Mouse (Mus musculus) c-Kit-positive CD71-positive TER-119-negative erythroid progenitor cells, embryonic 14.5 days (primary cell): Measurements from ENCODE around the gene Gon7.

ENCODE experiments used
- DNase-seq: peaks from one replicate; pipeline ENCODE4 v3.0.0-alpha.2; 2013; ENCODE audit warnings: low read depth

Gene Gon7

DNA sequence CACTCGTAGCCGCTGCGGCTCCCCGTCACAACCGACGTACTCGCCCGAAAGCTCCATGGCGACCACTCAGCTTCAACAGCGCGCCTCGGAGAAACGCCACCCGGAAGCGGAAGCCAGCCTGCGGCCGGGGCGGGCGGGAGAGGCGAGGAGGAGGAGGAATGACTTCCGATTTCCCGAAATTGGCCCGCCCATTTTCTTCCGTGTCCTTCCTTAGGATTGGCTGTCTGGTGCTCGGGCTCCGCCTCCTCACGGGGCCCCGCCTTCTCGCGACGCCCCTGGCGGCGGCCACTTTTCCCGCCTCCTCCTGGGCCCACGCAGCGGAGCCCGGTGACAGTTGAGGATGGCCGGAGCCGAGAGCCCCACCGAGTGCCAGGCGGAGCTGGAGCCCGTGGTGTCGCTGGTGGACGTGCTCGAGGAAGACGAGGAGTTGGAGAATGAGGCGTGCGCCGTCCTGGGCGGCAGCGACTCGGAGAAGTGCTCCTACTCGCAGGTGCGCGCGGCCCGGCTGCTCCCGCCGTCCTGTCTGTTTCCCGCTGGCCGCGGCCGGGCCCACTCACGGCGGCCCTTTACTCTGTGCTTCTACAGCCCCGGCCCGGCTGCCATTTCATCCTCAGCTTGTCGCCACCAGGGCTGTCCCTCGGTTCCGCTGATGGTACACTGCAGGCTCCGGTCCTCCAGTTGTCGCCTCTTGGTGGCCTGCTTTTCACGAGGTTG lies at the start of gene Gon7, which contains the start of the genes Gm28051 and Ubr7:
Gene Gon7 (minus strand): TSS at position 115 of the 714 bp plus-strand sequence.
Gene Gm28051 (minus strand): TSS at position 77 of the 714 bp plus-strand sequence.
Gene Ubr7 (plus strand): TSS at position 279 of the 714 bp plus-strand sequence.
- peak; percentile 97 for DNase-seq

DNA sequence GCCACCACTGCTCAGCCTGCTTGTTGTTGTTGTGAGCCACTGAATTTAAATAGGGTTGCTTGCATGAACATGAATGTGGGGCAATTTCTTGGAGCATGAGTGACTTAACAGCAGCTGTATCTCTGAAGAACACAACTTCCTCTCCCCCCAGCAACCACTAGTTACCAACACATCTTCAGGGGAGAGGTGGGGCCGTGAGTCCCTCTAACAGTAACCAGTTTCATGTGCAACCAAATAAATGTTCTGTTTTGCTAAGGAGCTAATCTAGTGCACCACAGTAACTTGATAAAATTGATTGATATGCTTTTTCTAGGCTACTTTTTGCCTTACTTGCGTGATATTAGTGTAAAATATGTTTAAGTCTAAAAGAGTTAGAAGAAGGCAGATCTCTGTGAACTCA lies 41.9 kb upstream of the Gon7 start:
- DNase-seq, result no peak

DNA sequence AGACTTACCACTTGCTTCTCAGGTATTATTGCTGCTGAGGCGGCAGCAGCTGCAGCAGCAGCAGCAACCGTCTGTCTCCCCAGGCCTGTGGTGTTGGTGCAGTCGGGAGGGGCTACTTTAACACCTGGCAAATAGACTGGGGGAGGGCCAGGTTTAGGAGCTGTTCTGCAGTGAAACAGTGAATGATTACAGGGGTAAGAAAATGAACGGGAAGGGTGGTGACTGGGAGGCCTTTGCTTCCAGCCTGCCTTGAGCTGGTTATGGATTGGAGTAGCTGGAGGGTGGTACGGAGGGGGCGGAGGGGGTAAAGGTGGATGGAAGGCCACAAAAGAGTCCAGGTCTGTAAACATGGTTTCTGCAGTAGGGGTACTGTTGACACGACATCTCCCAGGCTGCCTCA lies 30.3 kb upstream of the Gon7 start:
- no peak for DNase-seq

DNA sequence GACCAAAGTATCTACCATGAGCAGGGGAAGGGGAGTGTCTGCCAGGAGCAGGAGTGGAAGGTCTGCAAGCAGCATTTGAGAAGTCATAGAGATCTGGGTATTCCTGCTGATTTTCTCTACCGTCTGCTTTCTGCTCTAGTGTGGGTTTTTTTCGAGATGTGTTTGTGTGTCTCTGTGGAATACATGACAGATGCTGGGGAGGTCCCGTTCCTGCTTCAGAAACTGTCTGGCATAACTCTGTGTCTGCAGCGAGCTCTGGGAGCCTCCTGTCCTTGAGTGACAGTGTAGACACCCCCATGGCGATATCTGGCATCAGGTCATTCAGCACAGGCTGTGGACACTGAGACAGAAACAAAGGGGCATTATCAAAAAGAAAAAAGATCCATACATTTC lies 28.0 kb upstream of the Gon7 start:
- no peak for DNase-seq

DNA sequence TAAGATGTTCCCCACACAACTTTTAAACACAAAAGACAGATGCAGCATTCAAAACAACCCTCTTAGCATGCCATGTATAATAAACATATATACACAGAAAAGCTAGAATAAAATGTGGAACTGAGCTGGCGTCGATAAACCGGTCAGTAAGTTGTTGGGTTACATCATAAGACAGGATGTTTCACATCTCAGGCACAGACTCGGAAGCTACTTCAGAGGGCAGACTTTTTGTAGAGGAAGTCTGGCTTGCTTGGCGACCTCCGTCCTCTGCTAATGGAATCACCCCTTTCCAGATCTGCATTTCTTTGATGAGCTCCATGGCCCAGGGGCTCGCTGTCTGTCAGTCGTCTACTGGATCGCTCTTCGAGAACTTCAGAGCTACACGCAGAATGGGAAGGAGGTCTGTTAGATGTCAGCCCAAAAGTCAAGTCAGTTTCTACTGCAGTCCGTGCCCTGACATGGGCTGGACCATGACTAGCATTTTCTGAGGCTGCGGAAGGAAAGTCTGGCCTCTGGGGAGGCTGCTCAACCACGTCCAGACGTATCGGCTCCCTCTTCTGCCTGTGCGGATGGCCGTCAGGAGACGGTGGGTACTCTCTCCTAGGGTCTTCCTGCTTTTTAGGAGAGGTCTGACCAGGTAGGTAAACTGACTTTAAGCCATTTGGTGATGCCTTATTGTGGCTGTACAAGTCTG lies 27.4 kb upstream of the Gon7 start:
- DNase-seq, result no peak

DNA sequence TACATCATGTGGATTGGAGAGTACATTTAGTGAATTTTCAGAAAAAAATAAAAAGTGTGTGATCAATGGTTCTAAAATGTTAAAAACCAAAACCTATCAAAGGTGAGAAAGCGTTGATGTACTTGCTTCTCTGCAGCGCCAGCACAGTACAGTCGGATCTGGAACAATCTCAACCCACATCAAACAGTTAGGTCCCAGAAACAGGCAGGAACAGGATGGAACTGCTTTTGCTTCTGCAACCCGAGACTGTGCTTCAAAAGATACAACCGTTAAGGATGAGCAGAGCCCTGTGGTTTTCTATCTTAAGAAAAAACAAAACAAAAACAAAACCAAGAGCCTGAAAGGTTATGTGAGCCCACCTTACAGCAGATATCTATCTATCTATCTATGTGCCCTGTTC lies 25.2 kb upstream of the Gon7 start:
- no peak for DNase-seq

DNA sequence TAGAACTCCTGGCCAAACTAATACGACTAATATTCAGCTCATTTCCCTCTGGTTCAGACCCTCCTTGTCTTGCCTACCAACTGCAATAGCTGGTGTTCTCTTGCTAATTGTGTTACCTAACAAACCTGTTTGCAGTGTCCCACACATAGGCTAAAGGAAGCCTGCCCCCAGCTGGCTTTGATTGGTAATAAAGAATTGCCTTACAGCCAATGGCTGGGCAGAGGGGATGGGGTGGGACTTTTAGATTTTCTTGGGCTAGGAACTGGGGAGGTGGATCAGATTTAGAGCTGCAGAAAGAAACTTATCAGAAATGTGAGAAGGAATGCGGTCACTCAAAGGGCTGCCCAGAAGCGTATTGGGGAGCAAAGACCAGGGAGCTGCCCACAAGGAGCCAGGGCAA lies 21.8 kb upstream of the Gon7 start:
- DNase-seq, result peak; percentile 35

DNA sequence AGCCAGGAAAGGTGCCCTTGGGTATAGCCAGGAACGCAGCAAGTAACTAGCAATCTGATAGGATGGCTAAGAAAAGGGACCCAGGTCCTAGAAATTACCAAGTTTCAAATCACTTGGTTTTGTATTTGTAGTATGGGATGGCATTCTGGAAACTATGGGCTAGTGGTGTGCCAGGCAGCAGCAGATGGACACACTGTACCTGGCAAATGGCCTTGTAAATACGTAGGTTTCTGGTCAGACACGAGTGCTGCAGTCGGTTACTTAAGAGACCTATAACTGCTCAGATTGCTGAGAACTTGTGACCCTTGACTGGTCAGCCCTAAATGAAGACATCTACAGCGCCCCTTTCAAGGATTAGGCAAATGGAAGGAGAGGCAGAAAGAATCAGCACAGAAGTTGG lies 20.5 kb upstream of the Gon7 start:
- DNase-seq, result no peak

DNA sequence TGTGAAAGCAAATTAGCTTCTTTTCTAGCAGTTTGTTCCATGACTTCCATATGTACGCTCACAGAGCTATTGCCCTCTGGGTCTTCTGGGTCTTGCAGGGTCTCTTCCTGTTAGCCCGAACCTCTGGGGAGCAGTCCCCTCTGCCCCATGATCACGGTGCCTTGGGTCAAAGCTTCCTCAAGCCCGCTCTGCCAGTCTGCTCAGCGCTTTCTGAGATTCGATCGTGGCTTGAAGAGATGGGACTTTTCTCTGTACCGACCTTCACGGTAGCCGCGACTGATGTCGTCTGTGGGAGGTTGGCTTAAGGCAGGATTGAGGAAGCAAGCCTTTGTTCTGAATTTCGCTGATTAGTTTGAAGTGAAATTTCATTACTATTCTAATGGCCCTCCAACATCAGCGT lies 18.4 kb upstream of the Gon7 start:
- no peak for DNase-seq

DNA sequence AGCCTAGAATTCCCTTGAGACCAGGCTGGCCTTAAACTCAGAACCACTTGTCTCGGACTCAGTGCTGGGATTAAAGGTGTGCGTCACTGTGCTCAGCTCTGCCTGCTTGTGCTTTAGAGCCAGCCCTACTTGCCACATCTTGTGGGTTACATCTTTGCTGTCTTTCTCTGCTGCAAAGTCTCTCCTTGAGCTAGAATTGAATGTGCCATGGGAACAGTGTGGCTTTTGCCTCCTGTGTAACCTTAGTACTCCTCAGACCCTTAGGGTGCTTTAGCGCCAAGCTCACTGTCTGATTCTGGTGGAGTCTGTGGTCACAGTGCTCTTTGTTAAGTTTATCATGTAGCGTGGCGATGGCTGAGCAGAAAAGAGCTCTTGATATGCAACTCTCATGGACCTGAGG lies 15.1 kb upstream of the Gon7 start:
- no peak for DNase-seq

DNA sequence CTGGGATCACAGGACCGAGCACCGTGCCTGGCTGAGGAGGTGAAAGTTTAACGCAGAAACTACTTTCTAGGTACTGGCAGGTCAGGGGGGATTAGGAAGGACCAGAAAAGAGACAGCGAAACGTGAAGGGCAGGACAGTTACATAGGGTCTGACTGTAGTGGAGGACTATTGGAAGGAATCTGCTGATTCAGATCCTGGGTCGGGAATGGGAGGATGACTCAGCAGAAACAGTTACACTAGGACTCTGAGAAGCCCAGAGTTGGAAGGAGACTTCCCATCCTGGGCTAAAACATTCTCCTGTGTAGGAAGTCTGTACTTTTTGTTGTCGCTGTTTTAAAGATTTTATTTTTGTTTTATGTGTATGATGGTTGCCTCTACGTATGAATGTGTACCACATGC lies 14.0 kb upstream of the Gon7 start:
- no peak for DNase-seq

DNA sequence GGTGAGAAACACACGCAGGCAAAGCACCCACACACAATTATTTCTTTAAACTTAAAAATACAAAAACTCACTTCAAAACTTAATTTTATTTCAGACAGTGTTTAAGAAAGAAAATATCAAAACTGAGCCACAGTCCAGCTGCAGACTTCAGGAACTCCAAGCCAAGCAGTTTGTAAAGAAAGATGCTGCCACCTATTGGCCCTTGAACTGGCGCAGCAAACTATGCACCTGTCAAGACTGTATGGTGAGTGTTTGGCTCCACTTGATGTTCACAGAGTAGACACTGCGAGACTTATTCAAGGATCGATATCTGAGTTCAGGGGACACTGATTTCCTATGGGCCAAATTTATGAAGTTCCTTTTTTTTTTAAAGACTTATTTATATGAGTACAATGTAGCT lies 11.4 kb upstream of the Gon7 start:
- no peak for DNase-seq

DNA sequence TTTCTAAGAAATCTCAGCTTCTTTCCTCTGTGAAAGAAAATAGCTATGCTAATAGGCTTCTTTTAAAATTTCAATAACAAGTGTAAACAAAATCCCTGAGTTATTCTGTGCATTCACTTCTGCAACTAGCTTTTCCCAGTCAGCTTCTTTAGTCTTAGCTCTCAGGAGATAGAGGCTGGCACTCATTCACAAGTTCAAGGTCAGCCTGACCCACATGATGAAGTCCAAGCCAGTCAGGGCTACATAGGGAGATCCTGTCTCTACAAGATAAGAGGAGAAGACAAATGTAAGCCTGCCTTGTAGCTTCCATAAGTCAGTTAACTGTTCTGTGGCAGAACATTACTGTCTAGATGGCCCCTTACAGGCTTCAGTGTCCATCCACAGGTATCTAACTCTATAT lies 6.1 kb upstream of the Gon7 start:
- DNase-seq, result no peak

DNA sequence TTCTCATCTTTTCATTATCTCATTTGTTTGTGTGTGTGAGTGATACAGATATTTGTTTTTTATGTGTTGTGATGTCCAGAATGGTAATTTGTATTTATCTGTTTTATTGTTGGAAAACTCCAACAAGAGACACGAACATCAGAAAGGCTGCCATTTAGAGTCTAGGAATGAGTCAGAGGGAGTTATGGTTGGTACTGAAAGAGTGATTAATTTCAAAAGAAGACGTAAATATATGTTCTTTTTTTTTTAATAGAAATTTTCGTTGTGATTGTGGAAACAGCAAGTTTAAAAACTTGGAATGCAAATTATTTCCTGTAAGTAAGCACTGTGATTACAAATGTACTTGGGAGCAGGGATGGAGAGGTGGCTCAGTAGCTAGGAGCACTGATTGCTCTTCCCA lies 4.1 kb upstream of the Gon7 start:
- DNase-seq, result no peak

DNA sequence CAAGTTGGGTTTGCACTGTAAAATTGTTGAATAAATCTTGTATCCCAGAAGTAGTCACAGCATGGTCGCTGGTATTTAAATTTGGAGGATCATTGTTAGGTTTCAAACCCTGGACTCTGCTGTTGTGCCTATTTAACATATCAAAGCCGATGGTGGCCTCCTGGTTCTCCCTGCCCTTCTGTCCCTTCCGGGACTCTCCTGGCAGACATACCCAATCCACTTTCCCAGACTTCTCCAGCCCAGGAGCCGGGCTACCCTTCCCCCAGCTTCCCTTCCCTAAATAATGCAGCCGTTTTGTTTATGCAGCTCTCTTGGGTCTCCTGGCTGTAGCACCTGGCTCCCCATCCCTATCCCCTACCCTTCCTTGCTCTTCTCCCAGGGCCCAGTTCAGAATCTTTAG lies 1.3 kb upstream of the Gon7 start:
- DNase-seq, result no peak

DNA sequence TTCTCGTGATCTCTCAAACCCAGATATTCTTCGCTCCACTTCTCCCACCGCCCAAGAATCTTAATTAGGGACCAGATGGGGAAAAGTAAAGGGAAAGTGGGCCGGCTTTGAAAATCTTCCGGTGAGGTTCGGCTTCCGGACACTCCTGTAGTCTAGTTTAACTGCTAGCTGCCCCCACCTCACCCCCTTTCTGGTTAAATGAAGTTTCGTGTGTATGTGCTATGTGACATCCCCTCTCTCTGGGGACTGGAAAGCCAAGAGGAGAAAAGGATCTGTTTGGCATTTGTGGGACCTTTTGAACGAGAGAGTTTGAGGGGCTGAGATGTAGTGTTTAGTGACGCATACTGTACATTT lies 777 bp upstream of the Gon7 start, which contains the start of gene Gm20604:
Gene Gm20604 (minus strand): TSS at position 270 of the 354 bp plus-strand sequence.
- no peak for DNase-seq

DNA sequence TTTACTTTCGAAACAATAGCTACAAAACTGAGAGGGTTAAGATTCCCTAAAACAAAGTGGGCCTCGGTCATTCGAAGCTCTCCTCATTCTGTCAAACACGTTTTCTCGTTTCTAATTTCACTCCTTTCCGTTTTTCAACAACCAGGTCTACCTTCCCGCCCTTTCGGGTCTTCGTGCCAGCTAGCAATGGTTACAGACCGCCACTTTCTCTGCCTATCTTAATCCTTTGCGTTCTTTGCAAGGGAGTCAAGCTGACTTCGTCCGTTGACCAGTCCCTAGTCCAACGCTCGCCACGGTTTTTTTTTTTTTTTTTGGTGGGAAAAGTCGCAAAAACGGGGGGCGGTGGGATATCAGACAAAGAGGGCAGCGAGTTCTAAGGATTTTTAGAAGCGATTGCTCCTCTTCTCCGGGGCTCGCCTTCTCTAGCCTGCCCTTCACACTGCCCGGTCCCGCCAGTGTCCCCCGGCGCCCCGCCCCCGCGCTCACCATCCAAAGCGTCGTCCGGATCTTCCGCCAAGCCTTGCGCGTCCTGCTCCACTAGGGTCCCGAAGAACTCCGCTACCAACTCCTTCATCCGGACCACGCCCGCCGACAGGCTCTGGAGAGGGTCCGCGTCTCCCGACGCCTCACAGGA lies 431 bp downstream of the Gon7 start:
- DNase-seq, result no peak

DNA sequence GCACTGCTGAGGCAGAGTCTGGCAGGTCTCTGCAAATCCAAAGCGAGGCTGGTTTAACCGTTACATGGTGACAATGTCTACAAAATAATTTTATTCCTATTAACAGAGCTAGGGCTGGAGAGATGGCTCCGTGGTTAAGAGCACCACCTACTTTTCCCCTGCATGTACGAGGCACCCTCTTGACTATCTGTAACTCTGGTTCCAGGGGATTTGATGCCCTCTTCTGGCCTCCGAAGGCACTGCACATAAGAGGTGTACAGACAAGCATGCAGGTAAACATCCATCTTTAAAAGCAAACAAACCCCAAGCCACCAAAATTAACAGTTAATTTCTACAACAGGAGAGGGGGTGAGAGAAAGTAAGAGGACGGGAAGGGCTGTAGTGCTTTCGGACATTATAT lies 1.3 kb downstream of the Gon7 start:
- peak; percentile 50 for DNase-seq

DNA sequence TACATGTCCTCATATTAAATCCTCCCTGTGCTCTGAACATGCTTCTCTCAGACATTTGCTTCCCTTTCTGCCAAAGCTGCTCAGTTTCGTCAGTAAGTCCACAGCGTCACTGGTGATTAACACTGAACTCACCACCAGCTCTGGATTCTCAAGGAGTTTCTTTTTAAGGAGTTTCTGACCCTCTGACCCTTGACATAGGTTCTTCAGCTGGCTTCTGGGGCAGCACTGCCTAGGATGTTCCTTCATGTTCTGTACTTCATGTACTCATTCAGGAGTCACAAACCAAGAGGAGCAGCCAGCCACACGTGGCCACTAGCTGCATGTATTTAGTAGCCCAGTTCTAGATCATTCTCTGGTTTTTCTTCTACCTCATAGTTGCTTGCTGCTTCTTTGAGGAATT lies 9.3 kb downstream of the Gon7 start:
- no peak for DNase-seq

DNA sequence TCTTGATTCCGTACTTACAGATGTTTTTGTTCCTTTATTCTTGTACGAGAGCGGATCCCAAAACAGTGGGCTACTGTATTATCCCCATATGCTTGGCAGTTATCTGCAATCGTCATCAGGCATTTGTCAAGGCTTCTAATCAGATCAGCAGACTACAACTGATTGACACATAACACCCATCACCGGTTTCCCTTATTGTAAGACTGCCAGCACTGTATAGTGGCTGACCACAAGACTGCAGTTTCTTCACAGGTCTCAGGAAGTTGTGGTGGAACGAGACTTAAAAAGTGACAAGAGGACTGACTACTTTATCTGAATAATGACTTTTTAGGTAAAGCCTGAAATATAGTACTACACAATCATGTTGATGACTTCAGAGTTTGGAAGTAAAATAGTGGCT lies 12.8 kb downstream of the Gon7 start:
- no peak for DNase-seq

DNA sequence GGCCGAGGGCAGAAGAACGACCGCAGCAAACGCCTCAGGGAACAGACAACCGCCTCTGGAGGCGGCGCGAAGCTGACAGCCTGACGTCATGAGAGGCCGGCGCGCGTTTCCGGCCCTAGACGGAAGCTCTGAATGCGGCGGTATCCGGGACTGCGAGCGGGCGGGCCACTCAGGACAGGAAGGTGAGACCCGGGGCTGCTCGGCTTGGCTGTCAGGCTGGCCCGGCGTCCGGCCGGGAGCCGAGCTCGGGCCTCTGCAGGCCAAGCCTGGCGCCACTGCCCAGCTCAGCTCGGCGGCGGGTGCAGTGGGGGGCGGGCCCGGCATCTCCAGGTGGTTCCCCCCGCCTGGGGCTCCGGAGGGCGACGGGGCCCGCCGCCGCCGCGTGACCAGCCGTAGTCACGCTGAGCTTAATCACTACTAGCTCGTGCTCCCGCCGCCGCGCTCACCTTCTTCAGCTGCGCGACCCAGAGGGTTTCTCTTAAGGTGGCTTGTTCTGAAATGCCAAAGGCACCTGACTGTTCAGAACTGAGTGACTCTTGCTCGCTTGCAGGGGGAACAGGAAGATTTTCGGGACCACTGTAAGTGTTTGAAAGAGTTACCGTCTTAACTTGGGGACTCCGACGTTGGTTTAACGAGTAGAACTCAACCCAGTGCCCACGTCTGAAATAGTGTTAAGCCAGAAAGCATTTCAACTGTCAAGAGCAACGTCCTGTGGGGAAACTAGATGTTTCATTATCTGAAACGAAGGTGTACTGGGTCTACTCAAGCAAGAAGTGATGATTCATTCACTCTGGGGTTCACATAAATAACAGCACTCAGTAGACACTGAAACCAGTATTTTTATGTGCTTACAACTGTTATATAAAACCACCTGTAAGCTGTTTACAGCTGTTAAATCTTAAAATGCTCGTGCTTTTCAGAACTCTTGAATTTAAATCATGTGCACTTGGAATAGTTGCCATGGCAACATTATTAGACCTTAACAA lies 13.7 kb downstream of the Gon7 start, which contains the start of the genes Moap1 and Tmem251:
Gene Moap1 (minus strand): TSS at position 73 of the 986 bp plus-strand sequence.
Gene Tmem251 (plus strand): TSS at position 174 of the 986 bp plus-strand sequence.
- peak; percentile 88 for DNase-seq

DNA sequence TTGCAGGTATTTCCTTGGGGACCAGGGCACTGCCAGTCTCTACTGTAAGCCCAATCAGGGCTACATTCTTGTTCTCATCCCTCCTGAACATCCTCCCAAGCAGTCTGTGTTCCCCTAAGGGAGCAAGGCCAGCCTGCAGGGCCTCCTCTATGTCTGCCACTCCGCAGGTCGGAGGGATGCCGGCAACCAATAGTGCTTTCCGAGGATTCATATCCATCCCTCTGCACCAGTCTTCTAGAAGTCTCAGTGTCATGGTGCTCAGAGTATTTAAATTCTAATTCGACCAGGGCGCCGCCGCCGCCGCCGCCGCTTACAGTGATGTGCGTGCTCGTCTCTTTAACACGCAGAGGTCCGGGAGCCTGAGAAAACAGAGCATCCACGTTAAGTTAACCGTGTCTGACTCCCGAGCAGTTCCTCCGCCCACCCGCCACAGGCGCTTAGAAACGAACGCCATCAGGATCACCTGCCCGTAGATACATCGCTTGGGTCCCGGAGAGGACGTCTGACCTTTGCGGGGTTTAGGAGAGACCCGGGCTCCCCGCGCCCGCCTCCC lies 14.5 kb downstream of the Gon7 start:
- DNase-seq, result no peak
